Mouse (Mus musculus): ENCODE results near the gene Gps2. TPM values are rescaled to one million over a fixed set of nuclear protein-coding genes. Genes with fewer than 3 reads are reported as not detected.
A peak's percentile ranks its signal among the peaks of the same experiment; 100 is the strongest.

Gene Gps2
- polyA plus RNA-seq, 1 experiment from 2014 or later, result 90.8 TPM

DNA sequence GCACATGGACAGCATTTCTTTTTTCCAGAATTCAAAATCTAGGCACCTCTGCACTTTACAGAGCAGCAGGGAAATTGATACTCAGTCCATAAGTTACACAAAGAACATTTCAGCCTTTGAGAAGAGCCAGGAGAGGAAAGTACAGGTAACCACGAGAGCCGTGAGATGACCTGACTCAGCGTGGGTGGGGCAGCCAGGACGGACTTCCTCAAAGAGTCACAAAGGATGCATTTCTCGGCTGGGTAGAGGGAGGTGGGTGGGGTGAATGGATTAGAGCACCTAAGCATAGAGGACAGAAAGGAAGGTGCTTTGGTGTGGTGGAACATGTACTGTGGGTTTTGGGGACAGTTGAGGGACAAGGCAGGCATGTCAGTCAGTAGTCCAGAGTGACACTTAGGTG is 48.2 kb downstream of the Gps2 start:
- H3K36me3 ChIP-seq (ENCODE audit: control insufficient read depth, insufficient read depth, low read length), result no peaks in the 10 kb centered on the region
- H3K4me1 ChIP-seq (ENCODE audit: control insufficient read depth, insufficient read depth, low read length), result no peaks in the 10 kb centered on the region; the same call in 1 of the 2 replicates
- H3K9ac ChIP-seq (ENCODE audit: low read length), result no peak overlapping the region
- no peak for ATAC-seq (ENCODE audit: insufficient number of reproducible peaks, low FRiP score, low TSS enrichment, low read depth)
- H3K9me3 ChIP-seq (ENCODE audit: control insufficient read depth, low read length), result no peaks in the 10 kb centered on the region
- no peak overlapping the region for H3K4me3 ChIP-seq (ENCODE audit: low read depth, low read length)
- 44% methylated on average over 5 of the region's 5 CpGs for WGBS
- H3K27ac ChIP-seq (replicated peaks; ENCODE audit: low read depth, low read length), result no peak overlapping the region
- H3K27me3 ChIP-seq (ENCODE audit: control insufficient read depth, insufficient read depth, low read length), result peaks cover 42% of the 10 kb centered on the region
- no peak for DNase-seq (ENCODE audit: low spot score)
- no peak overlapping the region for H3K4me2 ChIP-seq (ENCODE audit: low read depth, severe bottlenecking)

DNA sequence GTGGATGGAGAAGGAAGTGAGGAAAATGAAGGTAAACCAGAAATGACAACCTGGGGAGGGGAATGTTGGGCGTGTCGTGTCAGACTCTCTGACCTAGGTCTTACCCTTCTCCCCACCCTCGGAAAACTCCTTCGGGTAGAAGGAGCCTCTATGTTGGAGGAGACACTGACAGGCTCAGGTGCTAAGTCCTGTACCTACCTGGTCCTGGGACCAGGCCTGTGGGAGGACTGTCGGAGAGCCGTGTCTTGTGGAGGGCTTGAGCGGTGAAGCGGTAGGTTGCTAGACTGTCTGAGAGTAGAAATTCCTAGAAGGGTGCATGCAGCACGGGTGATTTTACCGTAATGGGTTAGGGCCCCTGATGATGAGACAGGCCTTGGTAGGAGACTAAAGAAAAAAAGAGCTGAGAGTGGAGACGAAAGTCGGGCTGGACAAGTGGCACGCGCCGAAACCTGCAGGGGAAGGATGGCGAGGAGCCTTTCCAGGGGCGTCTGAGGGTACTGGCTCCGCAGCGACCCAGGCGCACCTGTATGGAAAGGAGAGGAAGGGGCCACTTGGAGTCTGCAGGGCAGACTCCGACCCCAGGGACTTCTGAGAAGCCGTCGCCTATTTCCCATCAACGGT is 51.1 kb downstream of the Gps2 start, which contains the start of gene Cldn7:
TSS of gene Cldn7 (plus strand) at position 130 of the 621 bp plus-strand sequence.
- no peak within 1 kb of the TSS for H3K9ac ChIP-seq (ENCODE audit: low read length)

DNA sequence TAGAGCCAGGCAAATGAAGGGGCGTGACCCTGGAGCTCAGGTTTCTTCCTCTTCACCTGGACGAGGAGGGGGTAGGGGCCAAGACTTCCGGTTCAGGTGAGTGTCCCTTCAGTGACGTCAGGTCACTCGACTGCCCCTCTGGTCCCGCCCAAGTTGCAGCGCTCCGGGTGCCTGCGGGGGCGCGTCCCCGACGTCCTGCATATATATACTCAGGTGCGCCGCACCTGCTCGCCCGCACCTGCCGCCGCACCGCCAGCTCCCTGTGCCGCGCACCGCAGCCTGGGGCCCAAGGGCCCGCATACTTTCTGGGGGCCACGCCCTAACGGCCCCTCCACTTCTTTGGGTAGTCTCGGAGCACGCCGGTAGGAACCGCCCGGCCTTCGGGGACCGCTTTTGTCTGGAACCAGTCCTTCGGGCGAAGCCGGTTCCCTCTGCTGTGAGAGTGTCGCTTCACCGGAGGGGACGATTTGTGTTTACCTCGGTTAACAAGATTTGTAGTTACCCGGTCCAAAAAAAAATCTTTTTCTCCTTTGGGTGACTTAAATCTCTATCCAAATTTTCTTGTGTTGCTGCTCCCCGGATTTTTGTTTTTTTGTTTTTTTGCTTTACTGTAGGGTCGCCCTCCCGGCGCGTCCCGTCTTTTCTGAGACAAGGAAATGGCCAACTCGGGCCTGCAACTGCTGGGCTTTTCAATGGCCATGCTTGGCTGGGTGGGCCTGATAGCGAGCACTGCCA is 51.8 kb downstream of the Gps2 start:
- peak overlapping the region; percentile 56 for H3K4me2 ChIP-seq (ENCODE audit: low read depth, severe bottlenecking)
- H3K9me3 ChIP-seq (ENCODE audit: control insufficient read depth, low read length), result no peaks in the 10 kb centered on the region
- DNase-seq (ENCODE audit: low spot score) (peak; percentile 49), ATAC-seq (ENCODE audit: insufficient number of reproducible peaks, low FRiP score, low TSS enrichment, low read depth) (no peak)
- no peaks in the 10 kb centered on the region; the same call in 1 of the 2 replicates for H3K4me1 ChIP-seq (ENCODE audit: control insufficient read depth, insufficient read depth, low read length)
- 3% methylated on average over 49 of the region's 49 CpGs for WGBS
- H3K36me3 ChIP-seq (ENCODE audit: control insufficient read depth, insufficient read depth, low read length), result peaks cover 4% of the 10 kb centered on the region; the same call in 1 of the 2 replicates
- H3K4me3 ChIP-seq (ENCODE audit: low read depth, low read length), result peak overlapping the region; percentile 24
- H3K27me3 ChIP-seq (ENCODE audit: control insufficient read depth, insufficient read depth, low read length), result peaks cover 53% of the 10 kb centered on the region
- H3K9ac ChIP-seq (ENCODE audit: low read length), result no peak overlapping the region
- H3K27ac ChIP-seq (replicated peaks; ENCODE audit: low read depth, low read length), result no peak overlapping the region

More for the DNA sequence above, 51.1 kb downstream of the Gps2 start, which contains the start of gene Cldn7:
- ATAC-seq (ENCODE audit: insufficient number of reproducible peaks, low FRiP score, low TSS enrichment, low read depth), result no peak
- H3K27me3 ChIP-seq (ENCODE audit: control insufficient read depth, insufficient read depth, low read length), result peaks cover 53% of the 10 kb centered on the region
- H3K4me3 ChIP-seq (ENCODE audit: low read depth, low read length), result 0 out of 2 replicates have a peak within 1 kb of the TSS, but pooled peaks have one; percentile 0
- H3K27ac ChIP-seq (replicated peaks; ENCODE audit: low read depth, low read length), result no peak within 1 kb of the TSS
- H3K9me3 ChIP-seq (ENCODE audit: control insufficient read depth, low read length), result no peaks in the 10 kb centered on the region
- no peaks in the 10 kb centered on the region; the same call in 1 of the 2 replicates for H3K4me1 ChIP-seq (ENCODE audit: control insufficient read depth, insufficient read depth, low read length)
- peaks cover under 1% of the 10 kb centered on the region; the same call in 1 of the 2 replicates for H3K36me3 ChIP-seq (ENCODE audit: control insufficient read depth, insufficient read depth, low read length)
- 10% methylated on average over 23 of the region's 24 CpGs for WGBS
- peak within 1 kb of the TSS; percentile 29; the same call in 1 of the 2 replicates for H3K4me2 ChIP-seq (ENCODE audit: low read depth, severe bottlenecking)
- peak; percentile 39 for DNase-seq (ENCODE audit: low spot score)

Small RNA genes within 50 kb of the gene (microRNA-seq; reads per million reads assigned to microRNA genes)
- gene Mir6924, result not detected

Other genes with a start within 250 kb of the Gps2 start
- 3.4 and 4.5 TPM in 2 replicates for gene Cd68, start 247.7 kb upstream of the Gps2 start, polyA plus RNA-seq (2014; fragmentation: Nextera tagmentation; extraction: Ambion mirVana)
- gene Eif4a1, start 241.5 kb upstream of the Gps2 start, polyA plus RNA-seq (2014; fragmentation: Nextera tagmentation; extraction: Ambion mirVana), result 759 and 892 TPM in 2 replicates
- 125 and 127 TPM in 2 replicates for gene Senp3, start 231.8 kb upstream of the Gps2 start, polyA plus RNA-seq (2014; fragmentation: Nextera tagmentation; extraction: Ambion mirVana)
- gene Tnfsf13, start 228.1 kb upstream of the Gps2 start, polyA plus RNA-seq (2014; fragmentation: Nextera tagmentation; extraction: Ambion mirVana), result not detected in 2 replicates
- gene Tnfsf12, start 218.0 kb upstream of the Gps2 start, polyA plus RNA-seq (2014; fragmentation: Nextera tagmentation; extraction: Ambion mirVana), result 2.6 and 3.3 TPM in 2 replicates
- gene Tnfsfm13, start 217.8 kb upstream of the Gps2 start, polyA plus RNA-seq (2014; fragmentation: Nextera tagmentation; extraction: Ambion mirVana), result 1.1 and 1.3 TPM in 2 replicates
- gene Polr2a, start 155.3 kb upstream of the Gps2 start, polyA plus RNA-seq (2014; fragmentation: Nextera tagmentation; extraction: Ambion mirVana), result 64.0 and 78.3 TPM in 2 replicates
- 0.09 TPM in 1 of 2 replicates, not detected in the other for gene Slc35g3, start 151.9 kb upstream of the Gps2 start, polyA plus RNA-seq (2014; fragmentation: Nextera tagmentation; extraction: Ambion mirVana)
- 0.96 and 1.1 TPM in 2 replicates for gene Zbtb4, start 148.0 kb upstream of the Gps2 start, polyA plus RNA-seq (2014; fragmentation: Nextera tagmentation; extraction: Ambion mirVana)
- gene Chrnb1, start 117.9 kb upstream of the Gps2 start, polyA plus RNA-seq (2014; fragmentation: Nextera tagmentation; extraction: Ambion mirVana), result 4.3 and 4.4 TPM in 2 replicates
- gene Fgf11, start 112.0 kb upstream of the Gps2 start, polyA plus RNA-seq (2014; fragmentation: Nextera tagmentation; extraction: Ambion mirVana), result 0.36 and 0.67 TPM in 2 replicates
- gene Tmem102, start 108.3 kb upstream of the Gps2 start, polyA plus RNA-seq (2014; fragmentation: Nextera tagmentation; extraction: Ambion mirVana), result 1.8 and 2.0 TPM in 2 replicates
- gene Gm39566, start 98.6 kb upstream of the Gps2 start, polyA plus RNA-seq (2014; fragmentation: Nextera tagmentation; extraction: Ambion mirVana), result not detected in 2 replicates
- not detected in 2 replicates for gene Spem2, start 95.4 kb upstream of the Gps2 start, polyA plus RNA-seq (2014; fragmentation: Nextera tagmentation; extraction: Ambion mirVana)
- 0.15 and 0.18 TPM in 2 replicates for gene Spem1, start 91.7 kb upstream of the Gps2 start, polyA plus RNA-seq (2014; fragmentation: Nextera tagmentation; extraction: Ambion mirVana)
- 5.8 and 6.2 TPM in 2 replicates for gene Nlgn2, start 76.1 kb upstream of the Gps2 start, polyA plus RNA-seq (2014; fragmentation: Nextera tagmentation; extraction: Ambion mirVana)
- gene Tmem256, start 75.4 kb upstream of the Gps2 start, polyA plus RNA-seq (2014; fragmentation: Nextera tagmentation; extraction: Ambion mirVana), result 285 and 304 TPM in 2 replicates
- 115 TPM in 2 replicates for gene Plscr3, start 67.5 kb upstream of the Gps2 start, polyA plus RNA-seq (2014; fragmentation: Nextera tagmentation; extraction: Ambion mirVana)
- 0.89 and 1.2 TPM in 2 replicates for gene Tnk1, start 55.2 kb upstream of the Gps2 start, polyA plus RNA-seq (2014; fragmentation: Nextera tagmentation; extraction: Ambion mirVana)
- not detected in 2 replicates for gene Tmem95, start 35.9 kb upstream of the Gps2 start, polyA plus RNA-seq (2014; fragmentation: Nextera tagmentation; extraction: Ambion mirVana)
- gene Kctd11, start 32.5 kb upstream of the Gps2 start, polyA plus RNA-seq (2014; fragmentation: Nextera tagmentation; extraction: Ambion mirVana), result 3.7 and 4.3 TPM in 2 replicates
- 0.72 and 0.78 TPM in 2 replicates for gene Acap1, start 18.3 kb upstream of the Gps2 start, polyA plus RNA-seq (2014; fragmentation: Nextera tagmentation; extraction: Ambion mirVana)
- gene 2810408A11Rik, start 12.9 kb upstream of the Gps2 start, polyA plus RNA-seq (2014; fragmentation: Nextera tagmentation; extraction: Ambion mirVana), result 24.8 and 26.5 TPM in 2 replicates
- 15.3 and 15.5 TPM in 2 replicates for gene Neurl4, start 12.8 kb upstream of the Gps2 start, polyA plus RNA-seq (2014; fragmentation: Nextera tagmentation; extraction: Ambion mirVana)
- 2,284 and 2,370 TPM in 2 replicates for gene Eif5a, start 8.1 kb downstream of the Gps2 start, polyA plus RNA-seq (2014; fragmentation: Nextera tagmentation; extraction: Ambion mirVana)
- 11.2 and 11.3 TPM in 2 replicates for gene Ybx2, start 21.9 kb downstream of the Gps2 start, polyA plus RNA-seq (2014; fragmentation: Nextera tagmentation; extraction: Ambion mirVana)
- 21.0 and 22.7 TPM in 2 replicates for gene Slc2a4, start 34.3 kb downstream of the Gps2 start, polyA plus RNA-seq (2014; fragmentation: Nextera tagmentation; extraction: Ambion mirVana)
- gene Cldn7, start 50.9 kb downstream of the Gps2 start, polyA plus RNA-seq (2014; fragmentation: Nextera tagmentation; extraction: Ambion mirVana), result 12.7 and 13.2 TPM in 2 replicates
- gene Ctdnep1, start 67.3 kb downstream of the Gps2 start, polyA plus RNA-seq (2014; fragmentation: Nextera tagmentation; extraction: Ambion mirVana), result 22.8 and 27.6 TPM in 2 replicates
- gene Elp5, start 68.6 kb downstream of the Gps2 start, polyA plus RNA-seq (2014; fragmentation: Nextera tagmentation; extraction: Ambion mirVana), result 148 and 151 TPM in 2 replicates
- gene Gabarap, start 77.3 kb downstream of the Gps2 start, polyA plus RNA-seq (2014; fragmentation: Nextera tagmentation; extraction: Ambion mirVana), result 397 and 432 TPM in 2 replicates
- 56.1 and 64.9 TPM in 2 replicates for gene Phf23, start 81.9 kb downstream of the Gps2 start, polyA plus RNA-seq (2014; fragmentation: Nextera tagmentation; extraction: Ambion mirVana)
- 47.3 and 52.0 TPM in 2 replicates for gene Dvl2, start 86.7 kb downstream of the Gps2 start, polyA plus RNA-seq (2014; fragmentation: Nextera tagmentation; extraction: Ambion mirVana)
- gene Acadvl, start 101.5 kb downstream of the Gps2 start, polyA plus RNA-seq (2014; fragmentation: Nextera tagmentation; extraction: Ambion mirVana), result 52.9 and 53.5 TPM in 2 replicates
- 10.0 and 10.8 TPM in 2 replicates for gene Dlg4, start 103.1 kb downstream of the Gps2 start, polyA plus RNA-seq (2014; fragmentation: Nextera tagmentation; extraction: Ambion mirVana)
- gene Asgr1, start 140.2 kb downstream of the Gps2 start, polyA plus RNA-seq (2014; fragmentation: Nextera tagmentation; extraction: Ambion mirVana), result 1.0 and 1.6 TPM in 2 replicates
- gene Asgr2, start 178.8 kb downstream of the Gps2 start, polyA plus RNA-seq (2014; fragmentation: Nextera tagmentation; extraction: Ambion mirVana), result not detected in 2 replicates
- 0.21 TPM in 1 of 2 replicates, not detected in the other for gene Mgl2, start 216.4 kb downstream of the Gps2 start, polyA plus RNA-seq (2014; fragmentation: Nextera tagmentation; extraction: Ambion mirVana)
- gene Clec10a, start 242.3 kb downstream of the Gps2 start, polyA plus RNA-seq (2014; fragmentation: Nextera tagmentation; extraction: Ambion mirVana), result not detected in 2 replicates

Data from limb, embryonic 11.5 days (tissue).